Mouse (Mus musculus) right cerebral cortex, postnatal 14 days (tissue): ENCODE data around the gene Timmdc1.
"Not testable (repeated sequence)": the region's sequence is repeated elsewhere in the genome, so short reads cannot be mapped to it uniquely, and the experiment has no call there.

Experiments used
- DNase-seq: peaks from one replicate; pipeline ENCODE4 v3.0.0; 2022

The Timmdc1 gene

GRCm38 (mm10) chr16:38496604-38497140, 25.8 kb downstream of the Timmdc1 start:
- DNase-seq, result no peak

- DNase-seq, result no peak
Observed at GRCm38 (mm10) chr16:38493890-38494289, 28.6 kb downstream of the Timmdc1 start.

GRCm38 (mm10) chr16:38492551-38492950, 29.9 kb downstream of the Timmdc1 start:
- DNase-seq, result no peak

- DNase-seq, result no peak
Observed at GRCm38 (mm10) chr16:38483582-38484309, 38.7 kb downstream of the Timmdc1 start.

GRCm38 (mm10) chr16:38482780-38483562, 39.5 kb downstream of the Timmdc1 start:
- peak; percentile 38 for DNase-seq

GRCm38 (mm10) chr16:38481327-38481726, 41.1 kb downstream of the Timmdc1 start:
- DNase-seq, result no peak

GRCm38 (mm10) chr16:38478296-38478695, 44.2 kb downstream of the Timmdc1 start:
- no peak for DNase-seq

GRCm38 (mm10) chr16:38477241-38477608, 45.2 kb downstream of the Timmdc1 start:
- DNase-seq, result not testable (repeated sequence)

GRCm38 (mm10) chr16:38476312-38477240, 45.9 kb downstream of the Timmdc1 start:
- peak; percentile 21 for DNase-seq

GRCm38 (mm10) chr16:38475681-38476311, 46.7 kb downstream of the Timmdc1 start:
- DNase-seq, result no peak

- no peak for DNase-seq
Observed at GRCm38 (mm10) chr16:38474677-38475286, 47.7 kb downstream of the Timmdc1 start.

GRCm38 (mm10) chr16:38473661-38474060, 48.8 kb downstream of the Timmdc1 start:
- no peak for DNase-seq

- DNase-seq, result no peak
Observed at GRCm38 (mm10) chr16:38472507-38472873, 50.0 kb downstream of the Timmdc1 start.

- DNase-seq, result no peak
Observed at GRCm38 (mm10) chr16:38471697-38472506, 50.6 kb downstream of the Timmdc1 start.

- no peak for DNase-seq
Observed at GRCm38 (mm10) chr16:38469437-38469836, 53.0 kb downstream of the Timmdc1 start.

GRCm38 (mm10) chr16:38468706-38469018, 53.8 kb downstream of the Timmdc1 start:
- no peak for DNase-seq

- DNase-seq, result no peak
Observed at GRCm38 (mm10) chr16:38467917-38468705, 54.4 kb downstream of the Timmdc1 start.

- DNase-seq, result no peak
Observed at GRCm38 (mm10) chr16:38467091-38467916, 55.2 kb downstream of the Timmdc1 start.

GRCm38 (mm10) chr16:38466089-38466488, 56.4 kb downstream of the Timmdc1 start:
- DNase-seq, result no peak
